Mouse (Mus musculus) forebrain, embryonic 16.5 days (tissue): ENCODE measurements at regions not wholly inside any gene's neighbourhood (a gene's known extent, or its start where the extent isn't known, plus 50 kb on each side); places are given as distances from the start of the nearest gene placed in this dataset.
A peak's percentile ranks its signal among the peaks of the same experiment; 100 is the strongest.

ENCODE experiments used
- ATAC-seq: fragments of 200-750 bp; cut with Nextera tagmentation; 2 replicates; pipeline ENCODE4 v1.8.0; 2017; ENCODE audit warnings: mild to moderate bottlenecking, moderate library complexity
- H3K27ac ChIP-seq: fragments of 300-500 bp; sonication (generic); 2 replicates; pipeline ENCODE4 v1.5.1; 2014; ENCODE audit warnings: low read length, control low read depth
- H3K27me3 ChIP-seq: fragments of 300-500 bp; sonication (generic); replicated peaks from 2 replicates; pipeline ENCODE4 v1.6.1; 2014; ENCODE audit warnings: low read length; ENCODE audit not compliant: control insufficient read depth, insufficient read depth
- H3K36me3 ChIP-seq: fragments of 300-500 bp; sonication (generic); 2 replicates; pipeline ENCODE4 v1.6.1; 2014; ENCODE audit not compliant: control insufficient read depth, insufficient read depth
- H3K4me1 ChIP-seq: fragments of 300-500 bp; sonication (generic); replicated peaks from 2 replicates; pipeline ENCODE4 v1.6.1; 2014; ENCODE audit warnings: low read length; ENCODE audit not compliant: control insufficient read depth, insufficient read depth
- H3K4me2 ChIP-seq: fragments of 300-500 bp; sonication (generic); 2 replicates; pipeline ENCODE4 v1.6.1; 2014; ENCODE audit warnings: mild to moderate bottlenecking, low read length, control low read depth
- H3K4me3 ChIP-seq: fragments of 300-500 bp; sonication (generic); replicated peaks from 2 replicates; pipeline ENCODE4 v1.5.1; 2014; ENCODE audit warnings: mild to moderate bottlenecking, low read length, control low read depth
- H3K9ac ChIP-seq: fragments of 300-500 bp; sonication (generic); replicated peaks from 2 replicates; pipeline ENCODE4 v1.6.1; 2014; ENCODE audit warnings: low read depth, low read length, control low read depth
- H3K9me3 ChIP-seq: fragments of 300-500 bp; sonication (generic); 2 replicates; pipeline ENCODE4 v1.6.1; 2016; ENCODE audit warnings: low read length; ENCODE audit not compliant: control insufficient read depth
- WGBS: fragments of 180-500 bp; shearing (Covaris S2); extraction: QIAGEN DNeasy Blood & Tissue Kit; methylation state at CpG from one replicate; pipeline ENCODE4 v1.1.7; 2014; 5-methylcytosine and 5-hydroxymethylcytosine counted together

DNA sequence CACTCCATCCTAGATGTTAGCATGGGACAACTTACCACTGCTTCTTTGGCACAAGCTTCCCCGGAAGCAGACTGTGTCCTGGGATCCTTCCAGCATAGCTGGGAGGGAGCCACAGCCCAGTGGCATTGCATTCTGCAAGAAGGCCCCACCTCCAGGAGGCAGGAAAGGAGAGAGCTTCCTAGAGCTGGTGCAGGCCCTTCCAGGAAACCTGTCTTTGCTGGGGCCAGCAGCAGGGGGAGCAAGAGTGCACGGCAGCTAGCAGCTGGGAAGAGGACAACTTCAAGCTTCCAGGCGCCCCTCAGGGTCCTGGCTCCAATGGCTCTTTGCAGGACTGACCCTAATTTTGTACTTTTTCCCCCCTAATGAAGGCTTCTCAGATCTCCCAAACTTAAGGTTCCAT, 115.4 kb upstream of the Sorcs3 start:
- Histone ChIP-seq H3K27me3 (no peaks in the 10 kb centered on the region), H3K4me2 (no peak overlapping the region), H3K36me3 (no peaks in the 10 kb centered on the region), H3K9me3 (peaks cover 6% of the 10 kb centered on the region; the same call in 1 of the 2 replicates), H3K4me3 (no peak overlapping the region), H3K4me1 (no peaks in the 10 kb centered on the region), H3K27ac (no peak overlapping the region), H3K9ac (no peak overlapping the region)
- no peak for ATAC-seq
- 30% methylated on average over 3 of the region's 3 CpGs for WGBS

DNA sequence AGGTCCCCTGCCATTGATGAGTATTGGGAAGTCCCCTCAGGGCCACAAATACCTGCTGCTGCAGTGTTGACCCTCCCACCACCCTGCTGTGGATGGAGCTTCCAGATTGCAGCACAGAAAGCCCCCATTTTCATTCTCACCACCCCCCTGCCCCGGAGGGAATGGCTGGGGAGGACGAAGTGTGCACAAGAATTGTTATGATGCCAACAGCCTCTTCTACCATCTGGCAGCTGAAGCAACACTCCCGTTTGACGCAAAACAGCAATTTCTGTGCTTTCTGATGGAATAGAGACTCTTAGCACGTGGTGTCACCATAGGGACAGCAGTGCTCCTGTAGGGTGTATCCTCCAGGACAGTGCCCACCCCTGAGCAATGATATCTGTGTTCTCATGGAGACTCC, 108.5 kb upstream of the Sorcs3 start:
- H3K4me3 ChIP-seq: no peak overlapping the region

DNA sequence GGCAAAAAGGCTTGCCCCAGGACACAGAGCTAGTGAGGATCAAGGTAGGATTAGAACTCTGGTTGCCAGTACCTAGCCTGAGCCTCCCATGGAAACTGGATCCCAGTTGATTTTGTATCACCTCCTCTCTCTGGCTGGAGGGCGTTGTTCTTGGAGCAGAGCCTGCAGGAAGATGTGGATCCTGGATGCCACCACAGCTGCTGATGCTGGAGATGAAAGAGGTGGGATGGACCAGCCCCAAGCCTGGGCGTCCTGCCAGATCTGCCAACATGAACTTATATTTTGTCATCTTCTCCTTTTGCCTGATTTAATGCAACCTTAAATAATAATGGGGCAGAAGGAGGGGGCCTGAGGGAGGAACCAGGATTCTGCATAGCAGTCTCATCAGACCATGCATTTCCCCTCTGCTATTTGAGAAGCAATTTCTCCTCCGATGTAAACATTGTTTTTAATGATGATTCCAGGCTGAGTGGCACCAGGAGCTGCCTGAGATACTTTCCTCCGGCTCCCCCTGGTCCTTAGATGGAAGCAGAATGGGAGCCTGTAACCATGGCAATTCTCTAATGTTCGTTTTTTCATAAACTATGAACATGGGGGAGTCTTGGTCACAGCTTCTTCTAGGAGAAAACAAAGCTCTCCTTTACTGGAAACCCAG, 107.8 kb upstream of the Sorcs3 start:
- WGBS: 35% methylated on average over 5 of the region's 5 CpGs
- Histone ChIP-seq H3K27ac (peak overlapping the region; percentile 35; the same call in 1 of the 2 replicates), H3K4me2 (no peak overlapping the region), H3K4me1 (peaks cover 11% of the 10 kb centered on the region), H3K9ac (no peak overlapping the region), H3K27me3 (no peaks in the 10 kb centered on the region), H3K9me3 (peaks cover 3% of the 10 kb centered on the region; the same call in 1 of the 2 replicates), H3K4me3 (no peak overlapping the region), H3K36me3 (no peaks in the 10 kb centered on the region)
- peak; percentile 74 for ATAC-seq

More for the DNA sequence above, 108.5 kb upstream of the Sorcs3 start:
- ATAC-seq: peak; percentile 73
- H3K4me2 ChIP-seq: no peak overlapping the region
- H3K36me3 ChIP-seq: no peaks in the 10 kb centered on the region
- no peak overlapping the region for H3K9ac ChIP-seq
- H3K27me3 ChIP-seq: no peaks in the 10 kb centered on the region
- WGBS: 35% methylated on average over 5 of the region's 5 CpGs
- H3K4me1 ChIP-seq: peaks cover 11% of the 10 kb centered on the region
- H3K9me3 ChIP-seq: peaks cover 3% of the 10 kb centered on the region; the same call in 1 of the 2 replicates
- peak overlapping the region; percentile 35; the same call in 1 of the 2 replicates for H3K27ac ChIP-seq

DNA sequence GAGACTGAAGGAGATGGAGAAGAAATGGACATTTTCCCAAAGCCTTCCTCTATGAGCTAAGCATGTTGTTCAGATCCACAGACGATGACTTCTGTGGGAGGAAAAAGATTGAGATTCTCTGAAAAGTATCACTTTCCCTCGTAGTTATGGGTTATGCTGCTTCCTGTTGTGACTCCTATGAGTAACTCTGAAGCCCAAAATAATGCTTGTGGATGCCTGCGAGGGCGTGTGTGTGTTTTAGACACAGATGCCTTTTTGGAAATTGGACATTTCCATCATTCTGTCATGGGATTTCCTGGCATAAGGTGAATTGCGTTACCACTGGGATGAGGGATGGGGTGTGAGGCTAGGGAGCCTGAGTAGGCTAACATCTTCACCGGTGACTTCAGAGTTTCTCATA, 104.8 kb upstream of the Sorcs3 start:
- Histone ChIP-seq H3K4me2 (no peak overlapping the region), H3K36me3 (no peaks in the 10 kb centered on the region), H3K9me3 (no peaks in the 10 kb centered on the region), H3K4me1 (peaks cover 11% of the 10 kb centered on the region), H3K9ac (no peak overlapping the region), H3K4me3 (no peak overlapping the region), H3K27ac (no peak overlapping the region), H3K27me3 (no peaks in the 10 kb centered on the region)
- WGBS: 92% methylated on average over 6 of the region's 6 CpGs
- no peak for ATAC-seq

DNA sequence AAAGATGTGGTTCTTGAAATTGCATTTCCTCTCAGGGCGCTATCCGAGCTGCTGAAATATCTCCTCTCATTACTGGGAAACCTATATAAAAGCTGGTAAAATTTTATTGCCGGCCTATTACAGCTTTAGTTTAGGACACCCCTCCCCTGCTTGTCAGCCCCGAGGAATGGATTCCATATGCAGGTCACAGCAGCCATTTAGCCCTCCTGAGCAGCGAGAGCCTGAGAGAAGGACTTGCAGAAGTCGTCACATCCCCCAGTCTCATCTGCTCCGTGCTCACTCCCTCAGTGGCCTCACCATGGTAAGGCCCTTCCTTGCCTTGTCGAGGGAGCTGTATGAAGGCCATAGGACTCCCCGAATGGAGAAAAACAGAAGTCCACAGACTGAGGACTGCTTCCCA, 90.7 kb upstream of the Sorcs3 start:
- no peak for ATAC-seq
- no peak overlapping the region for H3K4me2 ChIP-seq

DNA sequence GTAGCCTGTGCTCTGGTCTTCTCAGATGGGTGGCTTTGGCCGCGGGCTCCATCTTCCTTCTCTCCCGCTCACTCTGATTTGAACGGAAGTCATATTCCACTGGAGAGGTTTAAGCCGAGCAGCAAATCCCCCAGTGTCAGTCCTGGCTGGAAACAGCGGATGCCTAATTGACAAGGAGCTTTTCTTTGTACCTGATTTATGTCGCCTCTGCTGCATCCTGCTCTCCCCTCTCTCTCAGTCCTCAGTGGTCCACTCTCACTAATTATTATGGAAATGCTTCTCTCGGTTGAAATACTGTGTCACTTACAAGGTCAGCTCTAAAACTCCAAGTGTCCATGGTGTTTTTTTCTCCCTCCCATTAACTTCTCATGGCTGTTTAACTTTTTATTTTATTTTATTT, 90.1 kb upstream of the Sorcs3 start:
- Histone ChIP-seq H3K36me3 (no peaks in the 10 kb centered on the region), H3K9ac (no peak overlapping the region), H3K4me3 (no peak overlapping the region), H3K27ac (no peak overlapping the region), H3K9me3 (no peaks in the 10 kb centered on the region), H3K27me3 (no peaks in the 10 kb centered on the region), H3K4me2 (no peak overlapping the region), H3K4me1 (peaks cover 7% of the 10 kb centered on the region)
- WGBS: 45% methylated on average over 8 of the region's 8 CpGs
- no peak for ATAC-seq

More for the DNA sequence above, 90.7 kb upstream of the Sorcs3 start:
- peaks cover 7% of the 10 kb centered on the region for H3K4me1 ChIP-seq
- H3K27ac ChIP-seq: no peak overlapping the region
- no peak overlapping the region for H3K4me3 ChIP-seq
- H3K9me3 ChIP-seq: no peaks in the 10 kb centered on the region
- H3K36me3 ChIP-seq: no peaks in the 10 kb centered on the region
- H3K9ac ChIP-seq: no peak overlapping the region
- 81% methylated on average over 9 of the region's 9 CpGs for WGBS
- no peaks in the 10 kb centered on the region for H3K27me3 ChIP-seq

DNA sequence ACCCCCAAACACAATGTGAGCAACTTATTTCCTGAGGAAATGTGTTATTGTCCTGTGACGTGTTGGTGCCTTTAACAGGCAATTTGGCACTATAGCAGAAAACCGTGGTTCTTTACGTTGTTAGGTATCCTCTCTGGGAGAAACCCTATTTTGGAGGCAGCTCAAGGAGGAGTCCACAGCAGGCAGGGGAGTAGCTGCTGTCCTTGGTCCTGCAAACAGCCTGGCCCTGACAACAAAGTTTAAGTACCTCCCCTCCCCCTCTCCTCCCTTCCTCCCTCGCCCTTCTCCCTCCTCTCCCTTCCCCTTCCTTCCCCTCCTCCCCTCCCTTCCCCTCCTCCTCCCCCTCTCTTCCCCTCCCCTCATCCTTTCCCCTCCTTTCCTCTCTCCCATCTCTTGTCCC, 89.1 kb upstream of the Sorcs3 start:
- no peak overlapping the region for H3K9ac ChIP-seq
- H3K9me3 ChIP-seq: no peaks in the 10 kb centered on the region
- no peaks in the 10 kb centered on the region for H3K36me3 ChIP-seq
- peaks cover 5% of the 10 kb centered on the region; the same call in 1 of the 2 replicates for H3K4me1 ChIP-seq
- H3K27ac ChIP-seq: no peak overlapping the region
- H3K27me3 ChIP-seq: no peaks in the 10 kb centered on the region
- WGBS: 18% methylated on average over 4 of the region's 4 CpGs
- no peak overlapping the region for H3K4me2 ChIP-seq
- ATAC-seq: no peak
- H3K4me3 ChIP-seq: no peak overlapping the region

DNA sequence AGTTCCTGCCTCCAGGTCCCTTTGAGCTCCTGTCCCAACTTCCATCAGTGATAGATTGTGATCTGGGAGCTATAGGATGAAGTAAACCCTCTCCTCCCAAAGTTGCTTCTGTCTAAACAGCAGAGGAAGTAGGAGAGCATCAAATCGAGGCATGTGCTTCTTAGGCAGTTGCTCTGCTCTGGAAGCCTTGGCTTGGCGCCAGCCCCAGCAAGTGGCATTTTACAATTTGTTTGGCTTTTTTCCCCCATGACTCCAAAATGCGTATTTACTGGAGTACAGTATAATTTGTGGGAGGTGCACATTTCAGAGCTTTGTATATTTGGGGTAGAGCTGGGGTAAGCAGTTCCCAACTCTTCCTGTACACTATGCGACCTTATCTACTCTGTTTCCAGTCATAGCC, 88.2 kb upstream of the Sorcs3 start:
- H3K27ac ChIP-seq: no peak overlapping the region
- H3K4me2 ChIP-seq: no peak overlapping the region
- H3K4me3 ChIP-seq: no peak overlapping the region
- H3K4me1 ChIP-seq: peaks cover 5% of the 10 kb centered on the region; the same call in 1 of the 2 replicates
- no peaks in the 10 kb centered on the region for H3K9me3 ChIP-seq
- no peak for ATAC-seq
- no peaks in the 10 kb centered on the region for H3K36me3 ChIP-seq
- H3K9ac ChIP-seq: no peak overlapping the region
- WGBS: 47% methylated on average over 4 of the region's 4 CpGs
- no peaks in the 10 kb centered on the region for H3K27me3 ChIP-seq

DNA sequence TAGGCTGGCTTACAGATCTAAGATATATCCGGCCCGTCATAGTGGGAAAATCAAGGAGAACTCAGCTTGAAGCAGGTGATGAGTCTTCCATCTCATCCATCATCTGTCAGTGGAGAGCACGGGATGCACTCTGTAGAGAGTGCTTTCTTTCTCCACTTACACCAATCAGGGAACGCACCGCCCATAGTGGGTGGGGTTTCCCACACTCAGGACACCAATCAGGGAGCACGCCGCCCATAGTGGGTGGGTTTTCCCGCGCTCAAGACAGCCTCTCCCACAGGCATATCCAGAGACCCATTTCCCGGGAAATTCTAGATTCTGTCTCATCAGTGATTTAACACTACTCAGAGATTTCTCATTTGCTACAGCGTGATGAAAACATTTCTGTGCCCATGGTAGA, 83.5 kb upstream of the Sorcs3 start:
- no peak for ATAC-seq
- H3K27ac ChIP-seq: no peak overlapping the region
- H3K9me3 ChIP-seq: no peaks in the 10 kb centered on the region
- 93% methylated on average over 11 of the region's 11 CpGs for WGBS
- no peak overlapping the region for H3K4me2 ChIP-seq
- H3K4me1 ChIP-seq: peaks cover 5% of the 10 kb centered on the region; the same call in 1 of the 2 replicates
- H3K36me3 ChIP-seq: no peaks in the 10 kb centered on the region
- no peak overlapping the region for H3K4me3 ChIP-seq
- H3K9ac ChIP-seq: no peak overlapping the region
- no peaks in the 10 kb centered on the region for H3K27me3 ChIP-seq

DNA sequence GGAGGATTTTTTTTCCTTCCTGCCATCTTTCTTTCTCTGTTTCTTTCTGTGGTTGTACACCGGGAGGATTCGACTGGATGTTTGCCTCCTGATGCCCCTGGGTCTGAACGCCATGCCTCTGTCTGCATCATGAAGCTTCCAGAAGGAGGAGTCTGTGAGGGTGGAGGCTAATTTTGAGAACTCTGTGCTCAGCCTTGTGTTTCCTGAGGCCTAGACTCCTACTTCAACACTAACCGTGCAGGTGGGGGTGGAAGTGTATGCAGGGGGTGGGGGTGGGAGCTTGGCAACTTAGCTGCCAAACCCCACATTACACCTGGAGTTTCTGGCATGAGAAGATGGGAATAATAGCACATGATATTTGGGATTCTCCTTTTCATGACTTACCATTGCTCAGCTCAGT, 82.0 kb upstream of the Sorcs3 start:
- no peak overlapping the region for H3K4me2 ChIP-seq
- no peak overlapping the region for H3K9ac ChIP-seq
- H3K36me3 ChIP-seq: no peaks in the 10 kb centered on the region
- no peaks in the 10 kb centered on the region for H3K9me3 ChIP-seq
- H3K4me1 ChIP-seq: no peaks in the 10 kb centered on the region
- ATAC-seq: no peak
- H3K4me3 ChIP-seq: no peak overlapping the region
- 61% methylated on average over 4 of the region's 4 CpGs for WGBS
- no peak overlapping the region for H3K27ac ChIP-seq
- H3K27me3 ChIP-seq: no peaks in the 10 kb centered on the region
